Mouse (Mus musculus) megakaryocyte progenitor cell, adult 5-6 weeks (primary cell): Measurements from ENCODE around the gene Cdca4. TPM values are rescaled to one million over a fixed set of nuclear protein-coding genes. Genes with fewer than 3 reads are reported as not detected.

ENCODE experiments used
- ATAC-seq: replicated peaks from 2 replicates; pipeline ENCODE4 v1.8.0; 2016; ENCODE audit warnings: mild to moderate bottlenecking, moderate TSS enrichment, inconsistent platforms; ENCODE audit not compliant: poor library complexity
- total RNA-seq, 2 experiments: library from RNA; stranded (forward) in 1 of 2; stranded (reverse) in 1 of 2; fragments of 157-497, 149-512 nt in 1 of 2; fragments of 200-1000 nt in 1 of 2; gene quantifications; 2 replicates each; pipeline versions ENCODE4 v1.2.3 to v1.2.4; 2015 to 2017

Gene Cdca4
- total RNA-seq, 2 experiments from 2014 or later = 56.8 to 64.3 TPM

- ATAC-seq = no peak
Measured at GRCm38 (mm10) chr12:112801864-112802846, 27.1 kb downstream of the Cdca4 start, which contains the start of gene Ahnak2. TSS of gene Ahnak2 (minus strand) at chr12:112802657.

DNA sequence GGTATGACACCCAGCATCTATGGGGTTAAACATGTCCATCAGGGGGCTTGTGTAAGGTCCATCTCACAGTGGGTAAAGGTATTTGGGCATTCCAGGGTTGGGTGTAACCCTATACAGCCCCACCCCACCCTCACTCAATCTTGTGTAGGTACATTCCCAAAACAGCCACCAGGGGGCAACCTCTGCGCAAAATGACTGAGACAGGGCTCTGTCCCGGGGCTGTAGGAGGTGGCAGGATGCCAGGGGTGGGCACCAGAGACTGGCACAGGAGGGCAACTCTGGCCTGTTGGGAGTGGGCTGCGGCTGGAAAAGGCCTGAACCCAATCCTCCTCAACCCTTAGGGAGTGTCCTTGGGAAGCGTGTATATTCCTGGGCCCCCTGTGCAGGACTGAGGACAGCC, 28.7 kb downstream of the Cdca4 start:
- peak; percentile 77 for ATAC-seq

- no peak for ATAC-seq
Measured at GRCm38 (mm10) chr12:112799237-112799970, 29.8 kb downstream of the Cdca4 start.

- no peak for ATAC-seq
Measured at GRCm38 (mm10) chr12:112798716-112799115, 30.5 kb downstream of the Cdca4 start.

GRCm38 (mm10) chr12:112798332-112798681, 30.9 kb downstream of the Cdca4 start:
- no peak for ATAC-seq

DNA sequence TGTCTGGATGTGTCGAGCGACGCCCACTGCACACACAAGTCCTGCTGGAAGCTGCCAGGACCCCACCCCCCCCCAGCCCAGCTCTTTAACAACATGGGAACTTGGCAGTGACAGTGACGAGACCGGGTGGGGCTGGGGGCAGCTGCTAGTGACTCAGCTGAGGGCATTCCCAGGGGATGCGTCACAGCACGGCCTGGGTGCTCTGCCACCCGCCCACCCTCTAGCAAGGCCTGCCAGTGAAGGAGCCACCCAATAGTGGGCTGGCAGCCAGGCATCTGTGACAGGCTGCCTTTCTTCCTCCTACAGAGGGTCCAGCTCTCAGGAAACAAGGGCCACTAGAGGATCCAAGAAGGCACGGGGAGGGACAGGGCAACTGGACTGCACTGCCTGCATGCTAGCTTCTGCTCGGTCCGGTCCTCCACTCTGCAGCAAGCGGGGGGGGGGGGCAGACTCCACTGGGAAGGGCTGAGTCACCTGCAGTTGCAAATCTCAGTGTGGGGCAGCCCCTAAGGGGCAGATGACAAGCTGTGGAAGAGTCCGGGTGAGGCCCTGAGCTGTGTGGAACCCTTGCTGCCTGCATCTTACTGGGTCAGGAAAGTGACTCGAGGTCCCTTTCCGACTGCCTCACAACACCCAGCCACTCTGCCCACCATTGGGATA, 31.4 kb downstream of the Cdca4 start:
- no peak for ATAC-seq

DNA sequence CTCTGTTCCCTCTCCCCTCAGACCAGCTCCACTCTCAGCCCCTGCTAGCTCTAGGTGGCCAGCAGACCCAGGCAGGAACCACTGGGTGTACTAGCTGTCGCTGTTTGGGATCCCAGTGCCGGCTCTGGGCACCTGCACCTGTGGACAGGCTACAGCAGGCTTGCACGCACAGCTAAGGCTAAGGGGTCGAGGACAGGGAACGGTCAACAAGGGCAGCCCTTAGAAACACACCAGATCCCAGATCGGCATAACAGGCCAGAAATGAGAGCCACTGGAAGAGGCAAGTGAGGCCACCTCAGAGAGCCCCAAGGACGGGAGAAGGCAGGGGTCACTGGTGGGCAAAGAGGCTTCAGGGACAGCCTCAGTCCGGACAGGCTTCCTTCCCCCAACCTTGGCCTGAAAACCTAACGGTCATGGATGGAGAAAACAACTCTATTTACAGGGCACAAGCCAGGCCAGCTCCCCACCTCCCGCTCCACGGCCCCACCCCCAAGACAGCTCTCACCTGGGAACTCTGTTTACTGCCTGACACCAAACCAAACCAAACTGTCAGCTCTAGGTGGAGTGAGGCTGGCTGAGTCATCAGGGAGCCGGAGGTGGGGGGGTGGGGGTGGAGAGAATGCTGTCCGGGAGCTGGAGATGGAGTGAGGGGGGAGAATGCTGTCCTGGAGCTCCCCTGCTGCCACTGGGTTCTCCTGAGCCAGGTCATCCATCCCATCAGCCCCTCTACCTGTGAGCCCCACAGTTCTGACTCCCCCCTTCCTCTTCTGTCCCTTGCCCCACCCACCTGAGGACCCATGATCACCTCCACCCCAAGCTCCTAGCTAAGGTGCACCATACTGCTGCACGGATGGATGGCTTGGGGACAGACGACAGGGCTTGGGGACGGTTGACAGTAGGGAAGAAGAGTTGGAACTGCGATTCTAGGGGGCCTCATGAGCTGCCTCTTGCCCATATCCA, 32.4 kb downstream of the Cdca4 start:
- no peak for ATAC-seq

DNA sequence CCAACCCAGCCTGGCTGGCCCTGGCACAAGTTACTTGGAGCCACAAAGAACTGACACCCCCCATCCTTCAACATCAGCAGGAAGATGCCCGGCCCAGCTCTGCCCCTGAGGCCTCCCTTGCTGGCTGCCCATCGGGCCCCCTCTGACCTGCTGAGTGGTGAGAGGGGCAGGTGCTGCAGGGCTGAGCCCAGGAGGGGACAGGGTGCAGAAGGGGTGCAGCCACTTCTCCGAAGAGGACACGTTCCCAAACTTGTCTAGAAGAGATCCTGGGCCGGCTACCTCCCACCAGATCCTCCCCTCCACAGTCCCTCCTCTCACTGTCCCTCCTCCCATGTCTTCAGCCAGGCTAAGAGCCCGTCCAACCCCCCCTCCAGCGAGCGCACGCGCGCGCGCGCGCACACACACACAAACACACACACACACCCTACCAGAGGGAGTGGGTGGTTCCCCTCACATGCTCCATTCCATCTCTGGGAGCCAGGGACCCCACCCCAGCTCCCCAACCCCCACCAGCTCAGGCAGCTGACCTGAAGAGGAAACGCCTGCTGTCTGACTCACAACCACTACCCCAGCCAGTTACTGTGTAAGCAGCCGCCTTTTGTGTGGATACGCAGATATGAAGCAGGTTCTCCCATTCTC, 33.6 kb downstream of the Cdca4 start:
- ATAC-seq = no peak

GRCm38 (mm10) chr12:112794998-112795397, 34.2 kb downstream of the Cdca4 start:
- ATAC-seq = no peak

DNA sequence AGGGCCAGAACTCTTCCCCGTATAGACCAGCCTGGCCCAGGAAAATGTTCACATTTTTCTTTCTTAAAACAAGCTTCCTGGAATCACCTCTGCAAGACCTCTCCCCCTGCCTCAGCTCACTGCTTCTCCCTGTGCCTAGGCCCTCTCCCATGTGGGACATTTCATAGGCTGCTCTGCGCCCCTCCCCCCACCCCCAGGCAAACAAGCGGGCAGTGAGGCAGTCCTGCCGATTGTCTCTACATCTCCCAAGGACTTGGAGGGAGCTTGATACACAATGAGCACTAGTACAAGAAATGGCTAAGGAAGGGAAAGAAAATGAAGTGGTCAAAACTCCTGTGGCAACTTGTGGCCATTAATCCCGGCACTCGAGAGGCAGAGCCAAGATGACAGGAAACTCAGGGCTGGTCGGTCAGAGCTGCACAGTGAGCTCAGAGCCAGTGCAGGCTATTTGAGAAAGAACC, 34.8 kb downstream of the Cdca4 start:
- no peak for ATAC-seq

- peak; percentile 90 for ATAC-seq
Measured at GRCm38 (mm10) chr12:112793601-112794355, 35.4 kb downstream of the Cdca4 start.

DNA sequence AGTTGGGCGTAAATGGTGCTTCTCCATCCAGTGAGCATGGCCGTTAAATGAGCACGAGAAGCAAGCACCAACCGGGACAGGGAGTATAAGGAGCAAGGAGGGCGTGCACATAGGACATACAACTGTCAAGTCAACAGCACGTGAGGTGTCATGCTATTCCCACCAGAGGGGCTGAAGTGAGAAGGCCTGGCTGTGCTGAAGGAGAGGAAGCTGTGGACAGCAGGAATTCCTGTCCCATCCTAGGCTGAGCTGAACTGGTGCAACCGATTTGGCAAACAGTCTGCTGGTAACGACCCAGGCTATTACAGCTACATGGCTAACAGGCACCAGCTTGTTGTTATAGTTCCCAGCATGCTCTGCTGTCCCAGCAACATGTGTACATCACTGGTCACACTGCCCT, 38.2 kb downstream of the Cdca4 start:
- no peak for ATAC-seq

DNA sequence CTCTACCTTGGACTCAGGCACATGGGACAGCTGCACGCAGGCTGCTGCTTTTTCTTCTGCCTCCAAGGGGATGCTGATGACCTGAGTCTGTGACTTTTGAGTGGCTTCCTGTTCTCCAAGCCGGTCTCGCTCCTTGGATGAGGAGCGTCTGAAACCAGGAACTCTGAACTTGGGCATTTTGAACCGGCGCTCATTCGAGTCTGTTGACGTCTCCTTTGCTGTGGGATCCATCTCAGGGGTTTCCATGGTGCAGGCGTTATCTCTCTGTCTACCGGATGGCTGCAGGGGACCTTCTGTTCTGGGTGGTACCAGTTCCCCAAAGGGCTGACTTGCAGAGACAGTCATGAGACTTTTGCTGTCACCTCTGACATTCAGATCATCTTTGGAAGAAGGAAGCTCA, 54.7 kb downstream of the Cdca4 start:
- ATAC-seq = no peak

GRCm38 (mm10) chr12:112774026-112774425, 55.2 kb downstream of the Cdca4 start:
- ATAC-seq = no peak

GRCm38 (mm10) chr12:112773366-112773765, 55.9 kb downstream of the Cdca4 start:
- ATAC-seq = no peak

DNA sequence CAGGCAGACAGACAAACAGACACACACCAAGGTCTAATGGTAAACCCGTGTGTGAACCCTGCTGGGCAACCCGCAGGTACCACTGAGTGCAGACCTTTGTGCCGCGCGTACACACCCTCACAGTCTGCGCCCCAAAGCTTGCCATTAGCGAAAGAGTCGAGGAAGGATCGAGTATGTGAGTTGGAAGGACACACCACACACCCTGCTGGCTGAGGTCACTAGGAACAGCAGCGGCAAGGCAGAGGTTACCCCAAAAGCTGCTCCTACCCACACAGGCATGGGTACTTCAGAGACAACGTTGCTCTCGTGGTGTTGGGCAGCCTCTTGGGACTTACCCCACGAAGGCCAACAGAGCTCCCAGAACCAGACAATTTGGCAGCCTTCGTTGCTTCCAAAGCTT, 56.9 kb downstream of the Cdca4 start:
- no peak for ATAC-seq

GRCm38 (mm10) chr12:112770396-112770795, 58.8 kb downstream of the Cdca4 start:
- no peak for ATAC-seq
